Mouse (Mus musculus): Measurements from ENCODE around the gene Brms1l. TPM values are rescaled to one million over a fixed set of nuclear protein-coding genes. Genes with fewer than 3 reads are reported as not detected.

Brms1l gene
- polyA plus RNA-seq, 1 experiment from 2014 or later = 49.8 TPM

GRCm38 (mm10) chr12:55825537-55825936 is 10.6 kb upstream of the Brms1l start:
- Histone ChIP-seq H3K27ac (no peak overlapping the region), H3K4me2 (no peak overlapping the region), H3K9ac (replicated peaks) (no peak overlapping the region), H3K9me3 (no peaks in the 10 kb centered on the region; the same call in 1 of the 2 replicates), H3K27me3 (no peaks in the 10 kb centered on the region), H3K4me3 (replicated peaks) (no peak overlapping the region), H3K4me1 (replicated peaks) (no peaks in the 10 kb centered on the region), H3K36me3 (no peaks in the 10 kb centered on the region)
- ATAC-seq (ENCODE audit: insufficient number of reproducible peaks, insufficient read depth, low FRiP score, low TSS enrichment, low read depth) = no peak
- WGBS = 83% methylated on average over 2 of the region's 2 CpGs

GRCm38 (mm10) chr12:55831101-55831500 is 5.0 kb upstream of the Brms1l start:
- no peaks in the 10 kb centered on the region for H3K9me3 ChIP-seq
- H3K4me2 ChIP-seq = no peak overlapping the region
- no peak overlapping the region for H3K27ac ChIP-seq
- H3K4me1 ChIP-seq (replicated peaks) = no peaks in the 10 kb centered on the region
- no peak overlapping the region for H3K9ac ChIP-seq (replicated peaks)
- H3K27me3 ChIP-seq = no peaks in the 10 kb centered on the region
- no peak for ATAC-seq (ENCODE audit: insufficient number of reproducible peaks, insufficient read depth, low FRiP score, low TSS enrichment, low read depth)
- no peak overlapping the region for H3K4me3 ChIP-seq (replicated peaks)
- no peaks in the 10 kb centered on the region for H3K36me3 ChIP-seq
- 21% methylated on average over 2 of the region's 2 CpGs for WGBS

- Histone ChIP-seq H3K27ac (no peak overlapping the region), H3K4me2 (no peak overlapping the region), H3K27me3 (no peaks in the 10 kb centered on the region), H3K36me3 (no peaks in the 10 kb centered on the region), H3K9me3 (no peaks in the 10 kb centered on the region), H3K9ac (replicated peaks) (no peak overlapping the region), H3K4me1 (replicated peaks) (peaks cover 9% of the 10 kb centered on the region), H3K4me3 (replicated peaks) (no peak overlapping the region)
- no peak for ATAC-seq (ENCODE audit: insufficient number of reproducible peaks, insufficient read depth, low FRiP score, low TSS enrichment, low read depth)
Observed at GRCm38 (mm10) chr12:55832961-55833360, 3.2 kb upstream of the Brms1l start.

- Histone ChIP-seq H3K9ac (replicated peaks) (no peak overlapping the region), H3K27me3 (no peaks in the 10 kb centered on the region), H3K9me3 (no peaks in the 10 kb centered on the region), H3K4me3 (replicated peaks) (no peak overlapping the region), H3K36me3 (no peaks in the 10 kb centered on the region), H3K4me1 (replicated peaks) (peaks cover 9% of the 10 kb centered on the region), H3K4me2 (no peak overlapping the region), H3K27ac (no peak overlapping the region)
- 66% methylated on average over 9 of the region's 9 CpGs for WGBS
- no peak for ATAC-seq (ENCODE audit: insufficient number of reproducible peaks, insufficient read depth, low FRiP score, low TSS enrichment, low read depth)
Observed at GRCm38 (mm10) chr12:55833906-55834625, 2.1 kb upstream of the Brms1l start.

GRCm38 (mm10) chr12:55834891-55835290 is 1.2 kb upstream of the Brms1l start:
- Histone ChIP-seq H3K9me3 (no peaks in the 10 kb centered on the region), H3K4me2 (no peak overlapping the region), H3K36me3 (no peaks in the 10 kb centered on the region), H3K27me3 (no peaks in the 10 kb centered on the region), H3K4me3 (replicated peaks) (no peak overlapping the region), H3K4me1 (replicated peaks) (peaks cover 9% of the 10 kb centered on the region), H3K27ac (no peak overlapping the region), H3K9ac (replicated peaks) (no peak overlapping the region)
- no peak for ATAC-seq (ENCODE audit: insufficient number of reproducible peaks, insufficient read depth, low FRiP score, low TSS enrichment, low read depth)
- WGBS = 82% methylated on average over 8 of the region's 8 CpGs

- H3K9me3 ChIP-seq = no peaks in the 10 kb centered on the region
- H3K9ac ChIP-seq (replicated peaks) = no peak overlapping the region
- H3K27me3 ChIP-seq = no peaks in the 10 kb centered on the region
- H3K4me2 ChIP-seq = peak overlapping the region; percentile 49
- ATAC-seq (ENCODE audit: insufficient number of reproducible peaks, insufficient read depth, low FRiP score, low TSS enrichment, low read depth) = no peak
- peak overlapping the region; percentile 73; the same call in 1 of the 2 replicates for H3K27ac ChIP-seq
- 0% methylated on average over 6 of the region's 6 CpGs for WGBS
- peaks cover 9% of the 10 kb centered on the region for H3K4me1 ChIP-seq (replicated peaks)
- H3K36me3 ChIP-seq = no peaks in the 10 kb centered on the region
- H3K4me3 ChIP-seq (replicated peaks) = peak overlapping the region; percentile 71
Observed at GRCm38 (mm10) chr12:55835857-55836198, 296 bp upstream of the Brms1l start.

GRCm38 (mm10) chr12:55837495-55837894 is 1.4 kb downstream of the Brms1l start:
- peaks cover 9% of the 10 kb centered on the region for H3K4me1 ChIP-seq (replicated peaks)
- peaks cover 7% of the 10 kb centered on the region; the same call in 1 of the 2 replicates for H3K36me3 ChIP-seq
- peak overlapping the region; percentile 80 for H3K4me2 ChIP-seq
- no peaks in the 10 kb centered on the region for H3K9me3 ChIP-seq
- ATAC-seq (ENCODE audit: insufficient number of reproducible peaks, insufficient read depth, low FRiP score, low TSS enrichment, low read depth) = no peak
- no peak overlapping the region for H3K9ac ChIP-seq (replicated peaks)
- peak overlapping the region; percentile 71; the same call in 1 of the 2 replicates for H3K4me3 ChIP-seq (replicated peaks)
- 86% methylated on average over 3 of the region's 3 CpGs for WGBS
- H3K27ac ChIP-seq = no peak overlapping the region
- H3K27me3 ChIP-seq = no peaks in the 10 kb centered on the region

- Histone ChIP-seq H3K9me3 (no peaks in the 10 kb centered on the region; the same call in 1 of the 2 replicates), H3K4me2 (no peak overlapping the region), H3K27me3 (no peaks in the 10 kb centered on the region), H3K27ac (no peak overlapping the region), H3K36me3 (peaks cover 63% of the 10 kb centered on the region), H3K4me1 (replicated peaks) (no peaks in the 10 kb centered on the region), H3K4me3 (replicated peaks) (no peak overlapping the region), H3K9ac (replicated peaks) (no peak overlapping the region)
- WGBS = 73% methylated on average over 1 of the region's 1 CpGs
- no peak for ATAC-seq (ENCODE audit: insufficient number of reproducible peaks, insufficient read depth, low FRiP score, low TSS enrichment, low read depth)
Observed at GRCm38 (mm10) chr12:55846741-55847140, 10.6 kb downstream of the Brms1l start.

- Histone ChIP-seq H3K27me3 (no peaks in the 10 kb centered on the region), H3K4me2 (no peak overlapping the region), H3K27ac (no peak overlapping the region), H3K4me1 (replicated peaks) (no peaks in the 10 kb centered on the region), H3K4me3 (replicated peaks) (no peak overlapping the region), H3K9me3 (no peaks in the 10 kb centered on the region; the same call in 1 of the 2 replicates), H3K36me3 (peaks cover 64% of the 10 kb centered on the region), H3K9ac (replicated peaks) (no peak overlapping the region)
- ATAC-seq (ENCODE audit: insufficient number of reproducible peaks, insufficient read depth, low FRiP score, low TSS enrichment, low read depth) = no peak
- 97% methylated on average over 4 of the region's 4 CpGs for whole genome bisulfite sequencing
Observed at GRCm38 (mm10) chr12:55847851-55848250, 11.7 kb downstream of the Brms1l start.

GRCm38 (mm10) chr12:55850650-55851049 is 14.5 kb downstream of the Brms1l start:
- ATAC-seq (ENCODE audit: insufficient number of reproducible peaks, insufficient read depth, low FRiP score, low TSS enrichment, low read depth) = no peak
- H3K27ac ChIP-seq = no peak overlapping the region
- H3K36me3 ChIP-seq = peaks cover 73% of the 10 kb centered on the region

GRCm38 (mm10) chr12:55859409-55860349 is 23.6 kb downstream of the Brms1l start:
- Histone ChIP-seq H3K36me3 (peaks cover 77% of the 10 kb centered on the region), H3K27ac (no peak overlapping the region)
- WGBS = 95% methylated on average over 17 of the region's 17 CpGs

More at GRCm38 (mm10) chr12:55850650-55851049, 14.5 kb downstream of the Brms1l start:
- Histone ChIP-seq H3K27me3 (no peaks in the 10 kb centered on the region), H3K9ac (replicated peaks) (no peak overlapping the region), H3K4me2 (no peak overlapping the region), H3K9me3 (peaks cover 1% of the 10 kb centered on the region; the same call in 1 of the 2 replicates), H3K4me3 (replicated peaks) (no peak overlapping the region), H3K4me1 (replicated peaks) (no peaks in the 10 kb centered on the region)

More at GRCm38 (mm10) chr12:55859409-55860349, 23.6 kb downstream of the Brms1l start:
- H3K9ac ChIP-seq (replicated peaks) = no peak overlapping the region
- H3K4me1 ChIP-seq (replicated peaks) = no peaks in the 10 kb centered on the region
- H3K9me3 ChIP-seq = peaks cover 12% of the 10 kb centered on the region
- H3K4me3 ChIP-seq (replicated peaks) = no peak overlapping the region
- H3K4me2 ChIP-seq = no peak overlapping the region
- no peak for ATAC-seq (ENCODE audit: insufficient number of reproducible peaks, insufficient read depth, low FRiP score, low TSS enrichment, low read depth)
- H3K27me3 ChIP-seq = no peaks in the 10 kb centered on the region
